Mouse (Mus musculus) frontal cortex, postnatal 36 days (tissue): ENCODE data around the gene Mark1.

Source experiments
- DNase-seq, 2 experiments: peaks; one replicate each; pipeline ENCODE4 v3.0.0; 2022; ENCODE audit warnings: low spot score in 2 of 2

The Mark1 gene

DNA sequence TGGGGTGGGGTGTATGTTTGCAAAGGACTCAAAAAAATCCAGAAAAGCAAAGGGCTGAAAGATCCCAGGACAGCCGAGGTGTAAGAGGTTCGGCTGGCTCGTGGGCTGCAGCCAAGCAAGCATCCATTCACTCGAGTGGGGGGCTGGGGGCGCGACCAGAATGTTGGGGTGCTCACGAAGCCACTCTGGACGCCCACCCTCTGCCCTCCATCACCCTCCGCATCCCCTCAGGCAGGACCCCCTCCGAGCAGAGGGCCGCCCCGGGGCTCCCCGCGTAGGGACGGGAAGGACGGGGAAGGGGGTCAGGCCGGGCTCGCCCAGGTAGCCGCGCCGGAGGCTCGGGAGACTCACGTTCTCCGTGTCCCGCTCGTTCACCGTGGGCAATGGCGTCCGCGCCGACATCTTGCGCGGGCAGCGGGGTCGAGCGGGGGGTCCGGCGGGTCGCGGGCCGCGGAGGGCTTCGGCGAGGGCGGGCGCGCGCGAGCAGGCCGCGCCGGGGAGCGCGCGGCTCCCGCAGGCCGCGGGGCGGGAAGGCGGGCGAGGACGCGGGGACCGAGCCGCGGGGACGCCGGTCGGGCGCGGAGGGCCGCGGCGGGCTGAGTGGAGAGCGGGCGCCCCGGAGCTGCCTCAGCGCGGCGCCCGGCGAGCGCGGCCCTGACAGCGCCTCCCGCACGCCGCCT is at the start of gene Mark1:
Mark1 (minus strand) TSS at position 500 of the 680 bp plus-strand sequence.
- DNase-seq = peak; percentile 20 to 47

- DNase-seq = no peak
Observed at GRCm38 (mm10) chr1:185047516-185048247, 48.3 kb upstream of the Mark1 start.

DNA sequence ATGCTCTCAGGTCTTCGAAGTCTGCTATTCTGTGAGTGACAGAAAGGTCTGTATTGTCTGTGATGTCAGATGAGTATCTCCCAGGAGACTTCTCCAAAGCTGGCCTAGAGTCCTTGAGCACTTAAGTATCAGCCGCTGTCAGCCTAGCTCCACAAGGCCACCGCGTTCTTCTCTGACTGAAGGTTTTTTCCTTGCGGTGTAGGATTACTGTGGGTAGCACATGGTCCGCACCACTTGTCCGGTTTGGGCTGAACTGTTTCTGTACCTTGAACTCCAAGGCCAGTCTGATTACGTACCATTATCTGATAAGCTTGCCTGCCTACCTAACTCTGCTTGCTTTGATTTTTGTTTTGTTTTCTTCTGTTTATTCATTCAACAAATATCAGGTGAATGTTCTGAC is 47.1 kb upstream of the Mark1 start:
- DNase-seq = no peak

DNA sequence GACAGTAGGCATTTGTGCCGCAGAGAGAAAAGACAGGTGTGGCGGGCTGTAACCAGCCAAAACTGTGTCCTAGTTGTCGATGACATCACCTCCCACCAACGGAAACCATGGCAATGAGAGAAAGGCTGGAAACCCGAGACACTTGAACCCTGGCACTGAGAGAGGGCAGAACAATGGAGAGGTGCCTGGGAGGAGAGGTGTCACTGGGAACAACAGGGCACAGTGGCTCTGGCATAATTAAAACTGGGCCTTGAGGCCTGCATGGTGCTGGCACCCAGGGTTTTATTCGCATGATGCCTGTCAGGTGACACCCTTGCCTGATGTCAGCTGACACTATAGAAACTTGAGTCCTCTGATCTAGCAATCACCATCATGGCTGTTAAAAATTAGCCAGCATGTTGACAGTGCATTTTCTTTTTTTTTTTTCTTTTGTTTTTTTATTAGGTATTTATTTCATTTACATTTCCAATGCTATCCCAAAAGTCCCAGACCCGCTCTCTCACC is 38.9 kb upstream of the Mark1 start:
- DNase-seq = no peak

GRCm38 (mm10) chr1:185030565-185030964 is 31.2 kb upstream of the Mark1 start:
- no peak for DNase-seq

GRCm38 (mm10) chr1:185020429-185021168 is 21.2 kb upstream of the Mark1 start:
- DNase-seq = no peak

DNA sequence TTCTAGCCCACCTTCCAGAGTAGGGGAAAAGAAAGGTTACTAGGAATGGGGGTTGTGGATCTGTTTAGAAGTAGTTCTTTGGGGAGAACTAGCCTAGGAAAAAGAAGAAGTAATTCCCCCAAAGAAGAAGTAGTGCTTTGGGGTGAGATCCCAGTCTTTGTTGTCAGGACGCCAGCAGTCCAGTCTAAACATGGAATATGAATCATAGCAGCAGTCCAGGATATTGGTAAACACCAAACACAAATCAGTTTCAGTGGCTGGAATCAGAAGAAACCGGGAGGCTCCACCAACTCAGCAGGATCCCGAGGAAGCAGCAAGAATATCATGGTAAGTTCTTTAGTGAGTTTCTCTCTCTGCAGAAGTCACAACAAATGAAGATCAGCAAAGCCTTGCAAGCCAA is 13.2 kb upstream of the Mark1 start:
- DNase-seq = no peak

- no peak for DNase-seq
Observed at GRCm38 (mm10) chr1:185007066-185007465, 7.7 kb upstream of the Mark1 start.

GRCm38 (mm10) chr1:184999780-185000599 is 620 bp upstream of the Mark1 start:
- peak; percentile 62 to 70 for DNase-seq

- DNase-seq = no peak
Observed at GRCm38 (mm10) chr1:184998631-184999030, 739 bp downstream of the Mark1 start.

- peak; percentile 19 to 23 for DNase-seq
Observed at GRCm38 (mm10) chr1:184998161-184998560, 1.2 kb downstream of the Mark1 start.

DNA sequence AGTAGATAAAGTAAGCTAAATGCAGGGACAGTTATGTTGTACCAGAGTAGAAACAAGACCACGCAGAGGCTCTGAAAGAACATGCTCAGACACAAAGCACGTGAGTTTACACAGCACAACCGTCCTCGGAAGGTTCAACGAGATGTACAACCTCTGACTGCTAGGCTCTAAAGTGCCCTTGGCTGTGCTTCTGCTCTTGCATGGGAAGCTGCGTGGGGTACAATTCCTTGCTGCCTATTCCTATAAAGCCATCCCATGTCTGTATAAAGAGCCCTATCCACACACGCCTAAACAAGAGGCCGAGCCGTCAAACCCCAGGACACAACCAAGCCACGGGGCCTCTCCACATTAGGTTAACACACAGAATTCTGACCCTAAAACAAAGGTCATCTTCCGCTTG is 1.9 kb downstream of the Mark1 start:
- peak in 1 of 2 experiments; percentile 23 for DNase-seq

DNA sequence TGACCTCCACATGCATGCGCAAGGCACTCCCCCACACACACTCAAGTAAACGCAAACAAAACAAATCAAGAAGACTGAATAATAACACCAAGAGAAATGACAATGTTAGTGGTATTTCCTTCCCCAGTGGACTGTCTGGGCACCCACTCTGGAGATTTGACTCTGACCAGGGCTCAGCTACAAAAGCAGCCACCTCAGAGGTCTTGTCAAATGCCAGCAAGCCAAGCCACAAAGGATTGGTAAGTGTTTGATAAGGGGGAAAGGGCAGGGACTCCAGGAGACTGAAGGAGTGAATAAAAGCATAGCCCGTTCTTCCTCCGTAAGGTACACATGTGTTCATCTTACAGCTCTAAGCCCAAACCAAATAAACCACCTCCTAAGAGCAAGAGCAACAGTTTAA is 4.0 kb downstream of the Mark1 start:
- no peak for DNase-seq

DNA sequence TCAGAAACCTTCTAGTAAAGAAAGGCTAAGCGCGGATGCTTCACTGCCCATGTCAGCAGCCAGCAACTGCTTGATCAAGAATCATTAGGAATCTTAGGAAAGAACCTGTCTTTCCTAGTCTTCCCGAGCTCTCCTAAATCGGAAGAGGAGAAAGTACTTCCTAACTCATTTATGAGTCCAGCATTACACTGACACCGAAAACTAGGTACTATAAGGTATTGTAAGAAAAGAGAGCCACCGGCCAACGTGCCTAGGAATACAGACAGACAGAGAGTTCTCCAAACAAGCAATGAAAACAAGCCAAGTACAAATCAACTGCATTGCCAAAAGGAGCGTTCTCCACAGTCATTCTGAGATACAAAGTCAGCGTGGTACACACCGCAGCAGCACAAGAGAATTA is 8.2 kb downstream of the Mark1 start:
- DNase-seq = no peak

GRCm38 (mm10) chr1:184986748-184987147 is 12.6 kb downstream of the Mark1 start:
- DNase-seq = no peak

DNA sequence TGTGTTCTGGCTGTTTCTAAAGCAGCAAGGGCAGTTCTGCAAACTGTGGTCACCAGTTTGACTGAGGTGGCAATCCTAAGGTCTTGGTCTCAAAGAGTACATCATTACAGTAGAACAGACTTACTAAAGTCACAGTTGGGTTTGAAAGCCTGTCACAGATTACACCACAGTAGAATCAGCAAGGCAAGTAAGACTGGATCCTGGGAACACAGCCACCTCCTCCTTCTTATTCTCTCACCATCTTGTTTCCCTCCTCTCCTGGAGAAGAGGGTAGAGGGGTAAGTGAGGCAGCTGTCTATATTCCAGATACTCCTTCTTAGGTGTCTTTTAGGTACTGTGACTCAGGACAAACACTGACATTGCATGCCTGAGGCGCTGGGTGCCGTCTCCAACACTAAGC is 14.6 kb downstream of the Mark1 start:
- no peak for DNase-seq

GRCm38 (mm10) chr1:184983751-184984150 is 15.6 kb downstream of the Mark1 start:
- no peak for DNase-seq

DNA sequence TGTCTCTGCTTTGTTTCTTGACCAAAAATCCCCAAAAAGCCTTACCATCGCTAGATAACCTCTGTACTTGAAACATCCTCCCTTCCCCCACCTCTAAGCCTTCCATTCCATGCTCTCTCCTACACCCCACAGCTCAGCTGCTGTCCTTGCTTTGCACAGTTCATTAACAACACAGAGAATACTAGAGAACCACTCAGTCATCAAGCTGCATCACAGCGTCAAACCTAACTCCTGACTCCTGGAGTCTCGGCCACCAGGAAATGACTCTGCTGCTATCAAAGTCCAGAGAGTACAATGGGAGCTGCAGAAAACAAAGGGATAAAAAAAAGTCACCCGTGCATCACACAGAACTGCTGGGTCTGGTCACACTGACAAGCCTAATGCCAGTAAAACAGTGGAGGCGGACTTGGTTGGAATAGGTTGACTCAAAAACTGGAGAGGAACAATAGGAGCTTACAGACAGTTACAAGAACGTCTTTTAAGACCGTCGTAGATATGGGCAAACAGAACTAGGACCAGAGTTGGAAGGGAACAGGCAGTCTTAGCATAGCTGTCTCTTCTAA is 27.1 kb downstream of the Mark1 start:
- DNase-seq = no peak

DNA sequence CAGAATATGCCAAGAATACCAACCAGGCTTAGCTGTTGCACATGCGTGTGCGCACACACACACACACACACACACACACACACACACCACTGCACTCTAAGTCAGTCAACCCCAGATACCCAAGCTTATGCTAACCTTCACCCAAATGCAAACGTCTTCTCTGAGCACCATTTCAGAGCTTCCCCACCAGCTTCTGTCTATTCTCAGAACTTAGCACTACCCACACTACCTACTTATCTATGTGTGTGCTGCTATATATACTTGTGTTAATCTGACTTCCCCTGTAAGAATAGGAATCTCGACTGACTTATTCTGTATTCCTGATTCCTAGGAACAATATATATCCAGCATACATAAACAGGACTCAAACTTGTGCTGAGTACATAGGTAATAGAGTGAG is 30.0 kb downstream of the Mark1 start:
- DNase-seq = no peak

DNA sequence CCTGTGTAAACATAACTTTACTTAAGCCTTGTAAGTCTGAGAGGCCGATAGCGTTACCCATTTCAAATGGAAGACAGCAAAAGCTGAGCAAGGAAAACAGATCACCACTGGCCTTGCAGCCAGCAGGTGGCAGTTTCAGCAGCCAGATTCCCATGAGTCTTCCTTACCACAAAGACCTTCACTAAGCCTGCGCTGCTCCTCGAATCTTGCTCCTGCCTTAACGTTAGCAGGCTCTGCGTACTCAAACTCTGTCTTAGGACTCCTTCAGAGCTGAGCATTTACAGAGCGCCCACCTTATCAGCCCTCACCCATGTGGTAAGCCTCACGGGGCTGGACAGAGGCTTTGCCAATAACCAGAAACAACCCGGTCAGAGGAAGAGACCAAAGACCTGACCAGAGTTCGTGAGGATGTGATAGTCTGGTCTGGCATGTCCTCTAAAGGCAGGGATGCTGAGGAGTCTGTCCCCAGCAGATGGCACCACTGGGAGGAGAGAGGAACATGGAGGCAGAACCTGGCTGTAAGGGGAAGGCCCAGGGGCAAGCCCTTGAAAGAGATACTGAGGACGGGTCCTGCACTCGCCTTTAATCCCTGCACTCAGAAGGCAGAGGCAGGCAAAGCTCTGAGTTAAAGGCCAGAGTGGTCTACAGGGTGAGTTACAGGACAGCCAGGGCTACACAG is 33.5 kb downstream of the Mark1 start:
- DNase-seq = peak; percentile 39 to 68
